Mouse (Mus musculus): ENCODE measurements around the gene Atp7b. TPM values are rescaled to one million over a fixed set of nuclear protein-coding genes. Genes with fewer than 3 reads are reported as not detected.

Gene Atp7b
- polyA plus RNA-seq, 1 experiment from 2014 or later: 2.3 TPM

GRCm38 (mm10) chr8:22047699-22048464, 12.2 kb downstream of the Atp7b start:
- Histone ChIP-seq H3K27ac (no peak overlapping the region), H3K9me3 (no peaks in the 10 kb centered on the region), H3K4me1 (peaks cover 9% of the 10 kb centered on the region; the same call in 1 of the 2 replicates), H3K4me3 (no peak overlapping the region), H3K36me3 (replicated peaks) (no peaks in the 10 kb centered on the region), H3K27me3 (ENCODE audit: poor library complexity, severe bottlenecking) (no peaks in the 10 kb centered on the region)
- peak; percentile 29 for DNase-seq (ENCODE audit: extremely low spot score, low spot score)
- 74% methylated on average over 2 of the region's 2 CpGs for WGBS

DNA sequence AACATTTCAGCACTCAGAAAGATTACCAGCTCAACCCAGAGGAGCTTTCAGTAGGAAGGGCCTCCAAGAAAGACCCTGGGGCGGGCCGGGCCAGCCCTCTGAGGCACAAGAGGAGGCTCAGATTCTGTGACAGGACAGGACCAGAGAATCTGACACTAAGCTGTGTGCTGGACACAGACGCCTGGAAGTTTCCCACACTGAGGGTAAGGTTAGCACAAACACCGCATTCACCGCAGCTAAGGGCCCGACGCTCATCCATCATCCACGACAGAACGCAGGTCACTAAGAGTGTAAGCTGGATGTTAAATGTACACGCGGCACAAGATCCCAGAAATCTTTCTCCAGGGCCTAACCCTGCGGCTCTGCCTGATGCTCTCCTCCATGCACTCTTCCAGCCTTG, 16.4 kb downstream of the Atp7b start:
- Histone ChIP-seq H3K27ac (no peak overlapping the region), H3K4me1 (peaks cover 23% of the 10 kb centered on the region), H3K36me3 (replicated peaks) (no peaks in the 10 kb centered on the region), H3K27me3 (ENCODE audit: poor library complexity, severe bottlenecking) (peaks cover 13% of the 10 kb centered on the region), H3K9me3 (no peaks in the 10 kb centered on the region), H3K4me3 (no peak overlapping the region)
- WGBS: 72% methylated on average over 12 of the region's 12 CpGs
- DNase-seq (ENCODE audit: extremely low spot score, low spot score): no peak

GRCm38 (mm10) chr8:22042515-22042914, 17.6 kb downstream of the Atp7b start:
- Histone ChIP-seq H3K27me3 (ENCODE audit: poor library complexity, severe bottlenecking) (peaks cover 13% of the 10 kb centered on the region), H3K36me3 (replicated peaks) (no peaks in the 10 kb centered on the region), H3K4me3 (no peak overlapping the region), H3K4me1 (peaks cover 23% of the 10 kb centered on the region), H3K27ac (no peak overlapping the region), H3K9me3 (no peaks in the 10 kb centered on the region)
- no peak for DNase-seq (ENCODE audit: extremely low spot score, low spot score)
- WGBS: 87% methylated on average over 3 of the region's 3 CpGs

GRCm38 (mm10) chr8:22040153-22040509, 20.0 kb downstream of the Atp7b start:
- Histone ChIP-seq H3K27me3 (ENCODE audit: poor library complexity, severe bottlenecking) (peaks cover 13% of the 10 kb centered on the region), H3K4me1 (peaks cover 23% of the 10 kb centered on the region), H3K36me3 (replicated peaks) (no peaks in the 10 kb centered on the region), H3K4me3 (no peak overlapping the region), H3K27ac (no peak overlapping the region), H3K9me3 (no peaks in the 10 kb centered on the region)
- DNase-seq (ENCODE audit: extremely low spot score, low spot score): no peak
- WGBS: 38% methylated on average over 6 of the region's 6 CpGs

- Histone ChIP-seq H3K9me3 (no peaks in the 10 kb centered on the region), H3K36me3 (replicated peaks) (no peaks in the 10 kb centered on the region), H3K4me3 (peak overlapping the region; percentile 22), H3K4me1 (peaks cover 23% of the 10 kb centered on the region), H3K27me3 (ENCODE audit: poor library complexity, severe bottlenecking) (peaks cover 13% of the 10 kb centered on the region), H3K27ac (peak overlapping the region; percentile 56)
- WGBS: 8% methylated on average over 15 of the region's 15 CpGs
- no peak for DNase-seq (ENCODE audit: extremely low spot score, low spot score)
Observed at GRCm38 (mm10) chr8:22039468-22040152, 20.5 kb downstream of the Atp7b start.

GRCm38 (mm10) chr8:22037022-22037421, 23.1 kb downstream of the Atp7b start:
- WGBS: 90% methylated on average over 7 of the region's 7 CpGs
- Histone ChIP-seq H3K4me3 (no peak overlapping the region), H3K27me3 (ENCODE audit: poor library complexity, severe bottlenecking) (peaks cover 13% of the 10 kb centered on the region), H3K9me3 (no peaks in the 10 kb centered on the region), H3K27ac (no peak overlapping the region), H3K4me1 (peaks cover 14% of the 10 kb centered on the region), H3K36me3 (replicated peaks) (no peaks in the 10 kb centered on the region)
- no peak for DNase-seq (ENCODE audit: extremely low spot score, low spot score)

DNA sequence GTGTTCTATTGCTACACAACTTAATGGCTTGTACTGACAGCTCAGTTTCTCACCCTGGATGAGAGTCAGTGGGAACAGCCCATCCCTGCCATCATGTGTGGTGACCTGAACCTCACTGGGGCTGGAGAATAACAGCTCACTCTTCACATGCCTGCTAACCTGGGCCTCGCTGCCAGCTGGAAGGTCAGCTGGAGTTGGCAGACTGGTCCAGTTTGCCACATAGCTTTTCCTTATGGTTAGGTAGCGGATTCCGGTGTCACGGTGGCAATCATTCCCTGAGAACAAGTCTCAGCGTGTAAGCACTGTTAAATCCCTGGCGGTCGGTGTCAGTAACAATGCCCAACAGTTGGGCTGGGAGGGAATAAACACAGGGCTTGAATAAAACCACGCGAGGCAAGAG, 24.0 kb downstream of the Atp7b start:
- peaks cover 13% of the 10 kb centered on the region for H3K27me3 ChIP-seq (ENCODE audit: poor library complexity, severe bottlenecking)
- WGBS: 93% methylated on average over 9 of the region's 9 CpGs
- H3K4me1 ChIP-seq: peaks cover 14% of the 10 kb centered on the region
- DNase-seq (ENCODE audit: extremely low spot score, low spot score): no peak
- H3K27ac ChIP-seq: no peak overlapping the region
- no peaks in the 10 kb centered on the region for H3K36me3 ChIP-seq (replicated peaks)
- H3K4me3 ChIP-seq: no peak overlapping the region
- H3K9me3 ChIP-seq: no peaks in the 10 kb centered on the region

DNA sequence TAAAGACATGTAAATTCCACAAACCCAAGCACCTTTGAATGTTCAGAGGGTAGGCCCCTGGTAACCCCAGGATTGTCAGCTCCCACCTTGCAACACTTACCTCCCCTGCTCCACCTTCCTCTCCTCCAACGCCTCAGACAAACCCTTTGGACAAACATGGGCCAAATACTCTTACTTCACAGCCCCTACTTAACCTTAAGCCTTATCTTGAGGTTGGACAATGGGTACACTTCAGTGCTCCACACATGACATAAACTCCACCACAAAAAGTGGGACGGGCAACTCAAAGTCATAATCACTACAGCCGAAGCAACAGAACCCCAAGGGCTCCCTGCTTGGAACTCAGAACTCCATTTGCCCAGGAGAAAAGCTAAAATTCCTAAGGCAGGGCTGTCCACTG, 29.1 kb downstream of the Atp7b start:
- DNase-seq (ENCODE audit: extremely low spot score, low spot score): no peak
- no peak overlapping the region for H3K27ac ChIP-seq
- H3K27me3 ChIP-seq (ENCODE audit: poor library complexity, severe bottlenecking): no peaks in the 10 kb centered on the region
- no peaks in the 10 kb centered on the region for H3K36me3 ChIP-seq (replicated peaks)
- no peak overlapping the region for H3K4me3 ChIP-seq
- H3K4me1 ChIP-seq: no peaks in the 10 kb centered on the region
- 90% methylated on average over 3 of the region's 3 CpGs for WGBS
- H3K9me3 ChIP-seq: no peaks in the 10 kb centered on the region

DNA sequence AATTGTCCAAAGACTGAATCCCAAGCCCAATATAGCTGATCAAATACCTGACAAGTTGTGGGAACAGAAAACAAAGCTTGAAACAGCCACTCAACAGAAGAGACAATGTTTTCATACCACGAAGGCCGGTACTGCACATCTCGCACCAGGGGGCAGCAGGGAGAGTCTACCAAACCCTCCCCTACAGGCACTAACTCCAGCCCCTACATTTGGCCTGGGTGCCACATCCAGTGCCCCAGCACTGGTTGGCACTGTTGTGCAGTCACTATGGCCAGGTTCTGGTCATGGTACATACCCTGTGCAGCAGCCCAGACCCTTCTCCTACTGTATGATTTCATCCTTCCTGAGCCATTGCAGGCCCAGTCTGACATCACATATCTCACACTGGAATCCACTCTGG, 31.1 kb downstream of the Atp7b start:
- no peak overlapping the region for H3K27ac ChIP-seq
- no peaks in the 10 kb centered on the region for H3K36me3 ChIP-seq (replicated peaks)
- no peaks in the 10 kb centered on the region for H3K4me1 ChIP-seq
- no peak overlapping the region for H3K4me3 ChIP-seq
- no peaks in the 10 kb centered on the region for H3K27me3 ChIP-seq (ENCODE audit: poor library complexity, severe bottlenecking)
- H3K9me3 ChIP-seq: no peaks in the 10 kb centered on the region
- no peak for DNase-seq (ENCODE audit: extremely low spot score, low spot score)
- WGBS: 89% methylated on average over 3 of the region's 3 CpGs

- Histone ChIP-seq H3K9me3 (no peaks in the 10 kb centered on the region), H3K4me3 (no peak overlapping the region), H3K4me1 (no peaks in the 10 kb centered on the region), H3K36me3 (replicated peaks) (no peaks in the 10 kb centered on the region), H3K27ac (no peak overlapping the region), H3K27me3 (ENCODE audit: poor library complexity, severe bottlenecking) (peaks cover 19% of the 10 kb centered on the region)
- 87% methylated on average over 4 of the region's 4 CpGs for WGBS
- no peak for DNase-seq (ENCODE audit: extremely low spot score, low spot score)
Observed at GRCm38 (mm10) chr8:22025241-22025640, 34.9 kb downstream of the Atp7b start.

DNA sequence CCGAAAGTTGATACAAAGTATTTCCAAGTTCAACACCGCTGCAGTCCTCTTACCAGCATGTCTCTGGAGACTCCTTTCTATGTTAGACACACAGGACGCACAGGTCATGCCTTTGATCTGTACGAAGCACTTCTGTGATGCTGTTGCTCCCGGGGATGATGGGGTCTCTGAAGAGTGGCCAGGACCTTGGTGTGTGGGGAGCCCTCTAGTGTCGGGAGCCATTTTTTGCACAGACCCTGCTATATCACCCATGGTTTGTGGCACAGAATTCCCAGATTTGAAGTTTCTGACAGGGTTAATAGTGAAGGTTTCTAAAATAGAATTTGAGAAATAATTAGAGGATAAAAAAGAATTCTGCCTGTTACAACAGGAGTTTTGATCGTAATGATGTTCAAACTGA, 37.9 kb downstream of the Atp7b start:
- DNase-seq (ENCODE audit: extremely low spot score, low spot score): no peak
- no peaks in the 10 kb centered on the region for H3K9me3 ChIP-seq
- WGBS: 61% methylated on average over 7 of the region's 7 CpGs
- no peaks in the 10 kb centered on the region for H3K36me3 ChIP-seq (replicated peaks)
- H3K4me3 ChIP-seq: no peak overlapping the region
- no peak overlapping the region for H3K27ac ChIP-seq
- peaks cover 9% of the 10 kb centered on the region for H3K4me1 ChIP-seq
- peaks cover 48% of the 10 kb centered on the region for H3K27me3 ChIP-seq (ENCODE audit: poor library complexity, severe bottlenecking)

- H3K4me1 ChIP-seq: peaks cover 9% of the 10 kb centered on the region
- H3K9me3 ChIP-seq: peaks cover 3% of the 10 kb centered on the region; the same call in 1 of the 2 replicates
- WGBS: 93% methylated on average over 5 of the region's 5 CpGs
- no peak overlapping the region for H3K27ac ChIP-seq
- DNase-seq (ENCODE audit: extremely low spot score, low spot score): no peak
- H3K36me3 ChIP-seq (replicated peaks): no peaks in the 10 kb centered on the region
- peaks cover 75% of the 10 kb centered on the region for H3K27me3 ChIP-seq (ENCODE audit: poor library complexity, severe bottlenecking)
- H3K4me3 ChIP-seq: no peak overlapping the region
Observed at GRCm38 (mm10) chr8:22019498-22019897, 40.6 kb downstream of the Atp7b start.

GRCm38 (mm10) chr8:22017731-22018130, 42.4 kb downstream of the Atp7b start:
- DNase-seq (ENCODE audit: extremely low spot score, low spot score): no peak
- H3K4me3 ChIP-seq: no peak overlapping the region
- 33% methylated on average over 7 of the region's 7 CpGs for WGBS
- H3K4me1 ChIP-seq: peaks cover 18% of the 10 kb centered on the region
- no peaks in the 10 kb centered on the region for H3K36me3 ChIP-seq (replicated peaks)
- no peak overlapping the region for H3K27ac ChIP-seq
- peaks cover 3% of the 10 kb centered on the region; the same call in 1 of the 2 replicates for H3K9me3 ChIP-seq
- peaks cover 87% of the 10 kb centered on the region for H3K27me3 ChIP-seq (ENCODE audit: poor library complexity, severe bottlenecking)

Data from forebrain, embryonic 10.5 days (tissue).